Mouse (Mus musculus): Measurements from ENCODE around the gene 4930442H23Rik.

- TF ChIP-seq POLR2A (IDR thresholded peaks at IDR 0.05; ENCODE audit: insufficient read depth, low read depth, low read length) (no peak), CTCF (IDR thresholded peaks at IDR 0.05; ENCODE audit: insufficient read depth, low read depth, low read length) (no peak)
Measured at GRCm38 (mm10) chr10:81140717-81141454, 42.8 kb downstream of the 4930442H23Rik start.

Data from olfactory bulb, adult 2 months (tissue).